Mouse (Mus musculus): ENCODE measurements at regions not wholly inside any gene's neighbourhood (a gene's known extent, or its start where the extent isn't known, plus 50 kb on each side); places are given as distances from the start of the nearest gene placed in this dataset.

GRCm38 (mm10) chr12:98059419-98060180 lies 199.7 kb downstream of the Galc start:
- no peak for DNase-seq (ENCODE audit: extremely low spot score, low spot score)
- Histone ChIP-seq H3K27me3 (ENCODE audit: poor library complexity, severe bottlenecking) (no peaks in the 10 kb centered on the region), H3K4me3 (no peak overlapping the region), H3K4me1 (no peaks in the 10 kb centered on the region), H3K36me3 (replicated peaks) (no peaks in the 10 kb centered on the region), H3K9me3 (no peaks in the 10 kb centered on the region), H3K27ac (no peak overlapping the region)
- 83% methylated on average over 7 of the region's 7 CpGs for WGBS

GRCm38 (mm10) chr12:98058977-98059376 lies 200.3 kb downstream of the Galc start:
- H3K9me3 ChIP-seq, result no peaks in the 10 kb centered on the region
- H3K36me3 ChIP-seq (replicated peaks), result no peaks in the 10 kb centered on the region
- no peak for DNase-seq (ENCODE audit: extremely low spot score, low spot score)
- WGBS, result 81% methylated on average over 2 of the region's 2 CpGs
- no peaks in the 10 kb centered on the region for H3K4me1 ChIP-seq
- no peak overlapping the region for H3K4me3 ChIP-seq
- H3K27me3 ChIP-seq (ENCODE audit: poor library complexity, severe bottlenecking), result no peaks in the 10 kb centered on the region
- no peak overlapping the region for H3K27ac ChIP-seq

DNA sequence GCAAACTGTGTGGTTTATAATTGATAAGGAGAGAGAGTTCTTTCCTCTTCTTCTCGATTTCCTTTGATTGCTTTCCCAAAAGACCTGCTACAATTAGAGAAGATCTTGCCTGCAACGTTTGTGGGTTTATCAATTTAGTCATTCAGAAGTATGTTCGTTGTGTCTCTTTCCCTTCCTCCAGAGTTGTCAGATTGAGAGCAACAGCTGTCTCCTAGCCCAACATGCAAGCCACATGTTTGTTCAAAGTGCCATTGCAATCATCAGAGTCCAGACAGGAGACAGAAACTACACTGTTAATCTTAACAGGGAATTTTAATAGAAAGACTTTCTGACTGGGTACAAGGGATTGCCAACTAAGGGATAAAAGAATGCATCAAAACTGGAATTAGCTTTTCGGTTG lies 208.3 kb downstream of the Galc start:
- DNase-seq (ENCODE audit: extremely low spot score, low spot score), result no peak
- no peaks in the 10 kb centered on the region for H3K9me3 ChIP-seq
- no peak overlapping the region for H3K4me3 ChIP-seq
- H3K36me3 ChIP-seq (replicated peaks), result no peaks in the 10 kb centered on the region
- 79% methylated on average over 4 of the region's 4 CpGs for WGBS
- no peaks in the 10 kb centered on the region for H3K27me3 ChIP-seq (ENCODE audit: poor library complexity, severe bottlenecking)
- no peak overlapping the region for H3K27ac ChIP-seq
- H3K4me1 ChIP-seq, result peaks cover 23% of the 10 kb centered on the region

DNA sequence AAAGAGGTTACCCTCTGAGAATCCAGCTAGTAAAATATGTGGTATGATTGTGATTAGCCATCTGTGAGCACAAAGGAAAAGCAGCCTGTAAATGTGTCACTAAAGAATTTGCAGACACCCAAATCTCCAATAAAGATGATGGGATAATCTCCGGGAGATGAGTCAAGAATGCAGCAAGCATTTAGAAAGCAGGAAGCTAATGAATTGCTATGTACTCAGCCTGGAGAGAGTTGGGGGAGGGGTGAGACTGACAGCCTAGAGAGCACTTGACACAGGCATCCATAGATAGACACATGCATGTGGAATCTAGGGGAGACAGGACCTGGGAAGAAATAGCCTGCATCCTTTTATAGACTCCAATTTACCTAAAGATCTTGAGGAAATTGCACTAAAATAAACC lies 208.8 kb downstream of the Galc start:
- Histone ChIP-seq H3K4me3 (no peak overlapping the region), H3K27ac (no peak overlapping the region), H3K27me3 (ENCODE audit: poor library complexity, severe bottlenecking) (no peaks in the 10 kb centered on the region), H3K36me3 (replicated peaks) (no peaks in the 10 kb centered on the region), H3K9me3 (no peaks in the 10 kb centered on the region), H3K4me1 (peaks cover 23% of the 10 kb centered on the region)
- DNase-seq (ENCODE audit: extremely low spot score, low spot score), result no peak
- WGBS, result 63% methylated on average over 1 of the region's 1 CpGs

DNA sequence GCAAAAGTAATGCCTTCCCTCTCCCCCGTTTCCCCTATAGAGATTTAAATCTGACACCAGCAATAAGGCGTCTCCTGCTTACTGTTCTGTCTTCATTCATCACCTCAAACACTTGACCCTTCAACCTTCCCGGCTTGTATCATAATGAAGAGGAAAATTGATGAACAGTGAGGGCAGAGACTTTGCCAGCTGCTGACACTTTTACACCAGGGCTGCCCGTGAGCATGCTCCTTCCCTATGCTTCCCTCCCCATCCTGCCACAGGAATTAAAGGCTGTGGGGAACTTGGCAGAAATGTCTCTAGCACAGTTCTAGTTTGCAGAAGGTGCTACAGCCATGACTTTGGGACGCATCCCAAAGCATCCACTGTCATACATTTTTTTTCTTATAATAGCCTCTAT lies 209.2 kb downstream of the Galc start:
- Histone ChIP-seq H3K27me3 (ENCODE audit: poor library complexity, severe bottlenecking) (no peaks in the 10 kb centered on the region), H3K4me3 (no peak overlapping the region), H3K4me1 (peaks cover 23% of the 10 kb centered on the region), H3K27ac (no peak overlapping the region), H3K36me3 (replicated peaks) (no peaks in the 10 kb centered on the region), H3K9me3 (no peaks in the 10 kb centered on the region)
- DNase-seq (ENCODE audit: extremely low spot score, low spot score), result no peak
- 60% methylated on average over 5 of the region's 5 CpGs for WGBS

GRCm38 (mm10) chr12:98047765-98048164 lies 211.5 kb downstream of the Galc start:
- WGBS, result 87% methylated on average over 8 of the region's 8 CpGs
- Histone ChIP-seq H3K36me3 (replicated peaks) (no peaks in the 10 kb centered on the region), H3K9me3 (no peaks in the 10 kb centered on the region), H3K4me1 (peaks cover 23% of the 10 kb centered on the region), H3K27me3 (ENCODE audit: poor library complexity, severe bottlenecking) (no peaks in the 10 kb centered on the region), H3K4me3 (no peak overlapping the region), H3K27ac (no peak overlapping the region)
- no peak for DNase-seq (ENCODE audit: extremely low spot score, low spot score)

DNA sequence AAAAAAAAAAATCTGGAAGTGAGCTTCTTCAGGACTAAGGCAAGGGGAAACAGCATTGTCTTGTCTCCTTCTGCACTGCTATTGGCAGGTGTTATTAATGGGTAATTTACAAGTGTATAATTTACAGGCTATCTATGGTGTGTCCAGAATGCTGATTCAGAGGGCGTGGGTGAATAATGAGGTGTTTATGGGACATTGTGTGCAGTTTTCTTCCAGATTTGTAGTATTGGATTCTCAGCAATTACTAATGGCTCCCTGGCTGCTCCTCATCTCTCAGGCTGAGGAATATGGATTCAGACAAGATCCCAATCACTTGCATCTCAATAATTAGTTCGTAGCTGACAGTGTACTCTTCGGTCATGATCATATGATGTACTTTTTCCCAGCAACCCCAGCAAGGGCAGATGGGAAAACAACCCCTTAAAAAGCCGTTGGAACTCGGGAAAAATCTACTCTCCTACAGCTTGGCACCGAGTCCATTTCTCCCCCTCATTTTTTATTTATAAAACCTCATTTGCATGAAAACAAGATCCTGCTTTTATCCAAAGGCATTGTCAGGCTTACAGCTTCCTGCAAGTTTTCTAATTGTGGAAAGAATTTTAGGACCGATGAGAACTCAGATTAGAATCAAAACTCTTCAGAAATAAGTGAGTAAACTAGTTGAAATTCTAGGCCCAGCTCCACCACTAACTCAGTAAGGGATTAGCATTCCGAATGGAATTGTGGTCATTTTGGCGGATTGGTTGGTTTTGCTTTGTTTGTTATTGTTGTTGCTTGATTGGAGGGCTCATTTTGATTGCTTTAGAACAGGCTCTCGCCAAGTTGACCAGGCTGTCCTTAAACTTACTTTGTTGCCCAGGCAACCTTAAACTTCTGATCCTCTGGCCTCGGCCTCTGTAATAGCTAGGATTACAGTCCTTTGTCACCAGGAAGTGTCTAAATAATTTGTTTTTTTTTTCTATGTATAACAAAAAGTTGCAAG lies 212.5 kb downstream of the Galc start:
- 61% methylated on average over 11 of the region's 11 CpGs for WGBS
- Histone ChIP-seq H3K9me3 (no peaks in the 10 kb centered on the region), H3K27me3 (ENCODE audit: poor library complexity, severe bottlenecking) (no peaks in the 10 kb centered on the region), H3K4me1 (peaks cover 23% of the 10 kb centered on the region), H3K27ac (no peak overlapping the region), H3K36me3 (replicated peaks) (no peaks in the 10 kb centered on the region), H3K4me3 (no peak overlapping the region)
- no peak for DNase-seq (ENCODE audit: extremely low spot score, low spot score)

DNA sequence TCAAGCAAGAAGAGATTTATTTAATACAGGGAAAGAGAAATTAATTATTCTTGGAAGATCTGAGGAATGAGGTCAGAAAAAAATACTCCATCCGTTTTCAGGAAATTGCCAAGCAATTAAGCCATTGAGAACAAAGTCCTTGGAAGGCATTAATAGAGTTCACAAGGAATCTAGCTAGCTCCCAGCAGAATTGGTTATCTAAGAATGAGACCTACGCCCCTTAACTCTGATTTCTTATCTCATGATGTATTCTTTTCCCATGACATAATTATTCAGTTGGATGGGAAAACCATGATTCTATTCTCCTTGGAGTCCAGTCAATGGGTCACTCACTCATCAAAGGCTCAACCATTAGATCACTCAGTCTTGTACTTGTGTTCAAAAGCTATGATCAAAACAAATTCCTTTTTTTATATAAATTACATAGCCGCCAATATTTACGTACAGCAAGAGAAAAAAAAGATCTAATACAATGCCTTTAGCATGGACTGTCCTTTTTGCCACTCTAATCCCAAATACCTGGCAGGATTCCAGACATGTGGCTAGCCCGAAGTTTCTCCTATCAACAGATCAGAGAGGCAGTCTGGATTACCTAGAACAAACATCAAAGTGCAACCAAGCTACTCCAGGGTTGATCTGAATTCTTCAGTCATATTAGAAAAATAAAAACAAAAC lies 213.3 kb downstream of the Galc start:
- no peak for DNase-seq (ENCODE audit: extremely low spot score, low spot score)
- WGBS, result 91% methylated on average over 5 of the region's 5 CpGs
- Histone ChIP-seq H3K27ac (no peak overlapping the region), H3K36me3 (replicated peaks) (no peaks in the 10 kb centered on the region), H3K4me3 (no peak overlapping the region), H3K9me3 (no peaks in the 10 kb centered on the region), H3K27me3 (ENCODE audit: poor library complexity, severe bottlenecking) (no peaks in the 10 kb centered on the region), H3K4me1 (peaks cover 23% of the 10 kb centered on the region)

DNA sequence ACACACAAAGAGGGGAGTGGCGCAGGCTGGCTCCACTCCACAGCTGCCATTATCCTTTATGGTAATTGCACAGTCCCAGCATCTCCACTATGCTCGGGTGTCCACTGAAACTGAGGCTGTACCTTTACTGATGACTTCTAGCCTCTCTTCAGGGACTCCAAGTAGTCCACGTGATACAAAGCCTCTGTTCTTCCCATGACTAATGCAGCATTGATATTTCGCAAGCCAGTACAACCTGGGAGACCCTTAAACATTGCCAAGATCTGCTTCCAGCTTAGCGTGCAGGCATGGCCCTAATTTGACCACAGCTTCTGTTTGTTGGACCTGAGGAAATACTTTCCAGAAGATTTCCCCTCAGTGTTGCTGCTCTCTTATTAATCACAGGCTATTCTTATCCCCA lies 215.8 kb downstream of the Galc start:
- Histone ChIP-seq H3K36me3 (replicated peaks) (no peaks in the 10 kb centered on the region), H3K9me3 (no peaks in the 10 kb centered on the region), H3K4me3 (no peak overlapping the region), H3K4me1 (peaks cover 9% of the 10 kb centered on the region), H3K27me3 (ENCODE audit: poor library complexity, severe bottlenecking) (no peaks in the 10 kb centered on the region), H3K27ac (no peak overlapping the region)
- 86% methylated on average over 5 of the region's 5 CpGs for WGBS
- no peak for DNase-seq (ENCODE audit: extremely low spot score, low spot score)

DNA sequence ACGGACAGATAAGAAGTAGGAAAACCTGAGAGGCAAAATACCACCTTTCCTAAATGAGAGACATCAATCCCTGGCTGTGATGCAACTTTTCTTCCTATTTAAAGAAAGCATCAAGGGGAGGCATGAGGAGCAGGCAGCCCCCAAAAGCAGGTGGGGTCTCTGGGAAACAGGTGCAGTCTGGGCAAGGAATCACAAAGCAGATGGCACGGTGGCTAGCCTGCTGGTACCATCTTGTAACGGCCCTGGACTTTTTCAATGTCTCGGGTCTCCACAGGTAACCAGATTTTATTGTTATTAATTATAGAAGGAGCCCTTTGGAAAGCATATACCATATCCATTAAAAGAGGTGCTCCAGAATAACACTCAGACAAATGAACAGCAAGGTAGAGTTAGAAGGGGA lies 219.6 kb downstream of the Galc start:
- H3K36me3 ChIP-seq (replicated peaks), result no peaks in the 10 kb centered on the region
- no peaks in the 10 kb centered on the region for H3K9me3 ChIP-seq
- WGBS, result 92% methylated on average over 4 of the region's 4 CpGs
- no peaks in the 10 kb centered on the region for H3K27me3 ChIP-seq (ENCODE audit: poor library complexity, severe bottlenecking)
- no peak for DNase-seq (ENCODE audit: extremely low spot score, low spot score)
- H3K4me3 ChIP-seq, result no peak overlapping the region
- H3K27ac ChIP-seq, result no peak overlapping the region
- H3K4me1 ChIP-seq, result no peaks in the 10 kb centered on the region

- DNase-seq (ENCODE audit: extremely low spot score, low spot score), result no peak
- 95% methylated on average over 6 of the region's 6 CpGs for WGBS
These were observed 235.6 kb downstream of the Galc start for GRCm38 (mm10) chr12:98023655-98024054.

DNA sequence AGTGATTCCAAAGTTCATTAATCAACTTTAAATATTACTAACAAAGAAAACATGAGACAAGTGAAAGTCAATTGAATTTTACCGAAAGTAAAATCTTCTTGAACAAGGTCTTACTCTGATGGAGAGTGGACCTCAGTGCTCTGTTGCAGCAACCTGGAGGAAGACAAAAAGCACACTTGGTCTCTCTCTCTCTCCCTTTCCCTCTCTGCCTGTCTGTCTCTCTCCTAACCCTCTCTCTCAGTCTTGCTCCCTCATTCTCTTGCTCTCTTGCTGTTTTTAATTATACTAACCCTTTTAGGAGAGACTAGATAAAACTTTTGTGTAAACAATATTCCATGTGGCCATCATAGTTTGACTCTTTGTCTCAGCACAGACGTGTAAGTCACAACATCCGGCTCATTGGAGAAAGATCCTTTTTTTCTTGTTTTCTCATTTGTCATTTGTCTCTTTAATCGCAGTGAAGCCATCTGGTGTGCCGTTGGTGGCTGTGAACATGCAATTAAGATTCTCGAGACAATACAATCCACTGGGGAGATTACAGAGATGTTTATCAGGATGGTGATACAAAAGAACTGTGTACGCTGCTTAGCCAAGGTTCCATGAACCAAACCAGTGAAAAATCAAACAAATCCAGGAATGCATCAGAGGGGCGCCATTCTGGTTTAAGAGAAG lies 244.5 kb downstream of the Galc start:
- Histone ChIP-seq H3K36me3 (replicated peaks) (no peaks in the 10 kb centered on the region), H3K27me3 (ENCODE audit: poor library complexity, severe bottlenecking) (no peaks in the 10 kb centered on the region), H3K4me3 (no peak overlapping the region), H3K27ac (no peak overlapping the region), H3K9me3 (no peaks in the 10 kb centered on the region), H3K4me1 (no peaks in the 10 kb centered on the region)
- DNase-seq (ENCODE audit: extremely low spot score, low spot score), result no peak
- WGBS, result 76% methylated on average over 8 of the region's 8 CpGs

More at GRCm38 (mm10) chr12:98023655-98024054, 235.6 kb downstream of the Galc start:
- Histone ChIP-seq H3K36me3 (replicated peaks) (no peaks in the 10 kb centered on the region), H3K9me3 (no peaks in the 10 kb centered on the region), H3K27ac (no peak overlapping the region), H3K4me3 (no peak overlapping the region), H3K27me3 (ENCODE audit: poor library complexity, severe bottlenecking) (no peaks in the 10 kb centered on the region), H3K4me1 (no peaks in the 10 kb centered on the region)

All from forebrain, embryonic 10.5 days (tissue).